Mouse (Mus musculus): Measurements from ENCODE around the gene 9030025P20Rik. TPM values are rescaled to one million over a fixed set of nuclear protein-coding genes. Genes with fewer than 3 reads are reported as not detected.

The 9030025P20Rik gene
- polyA plus RNA-seq, 1 experiment = 5.7 TPM

DNA sequence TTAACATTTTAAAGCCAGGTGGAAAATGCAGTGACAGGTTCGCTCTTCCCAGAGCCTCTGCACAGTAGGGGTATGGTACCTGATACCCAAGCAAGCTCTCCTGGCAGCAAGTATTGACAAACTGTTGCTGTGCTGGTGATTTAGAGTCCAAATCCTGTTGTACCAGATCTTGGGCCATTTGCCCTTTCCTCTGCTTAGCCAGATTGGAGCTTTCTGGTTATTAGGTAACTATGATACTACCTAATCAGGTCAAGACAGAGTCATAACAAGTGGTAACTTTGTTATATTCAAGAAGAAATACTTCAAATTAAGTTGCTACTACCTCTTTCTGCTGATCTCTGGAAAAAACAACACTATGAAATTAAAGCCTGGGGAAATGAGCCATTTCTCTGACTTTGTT, 33.7 kb upstream of the 9030025P20Rik start:
- H3K27me3 ChIP-seq (ENCODE audit: control insufficient read depth, insufficient read depth, insufficient read length) = no peaks in the 10 kb centered on the region
- H3ac ChIP-seq (ENCODE audit: control insufficient read depth, insufficient read length) = no peak overlapping the region
- H3K79me2 ChIP-seq (ENCODE audit: control insufficient read depth, insufficient read depth) = peaks cover 39% of the 10 kb centered on the region
- no peak overlapping the region for H3K4me3 ChIP-seq
- peak overlapping the region; percentile 74 for H3K4me2 ChIP-seq (ENCODE audit: low read depth)
- TF ChIP-seq TCF12 (IDR thresholded peaks at IDR 0.05; ENCODE audit: insufficient read depth, poor library complexity, severe bottlenecking) = no peak
- no peak for TF ChIP-seq TCF3 (IDR thresholded peaks at IDR 0.05; ENCODE audit: insufficient read length, low read depth)
- TF ChIP-seq MYOG (IDR thresholded peaks at IDR 0.05; ENCODE audit: control insufficient read depth in 1 of 3, insufficient read depth in 1 of 3, insufficient read length in 2 of 3, low read depth in 2 of 3) = no peak
- peak; percentile 40 for TF ChIP-seq POLR2AphosphoS2 (IDR thresholded peaks at IDR 0.05; ENCODE audit: insufficient read length, low read depth)
- no peak for TF ChIP-seq USF1 (IDR thresholded peaks at IDR 0.05; ENCODE audit: low read depth)
- peaks cover 48% of the 10 kb centered on the region for H3K36me3 ChIP-seq (ENCODE audit: control insufficient read depth, insufficient read depth)

DNA sequence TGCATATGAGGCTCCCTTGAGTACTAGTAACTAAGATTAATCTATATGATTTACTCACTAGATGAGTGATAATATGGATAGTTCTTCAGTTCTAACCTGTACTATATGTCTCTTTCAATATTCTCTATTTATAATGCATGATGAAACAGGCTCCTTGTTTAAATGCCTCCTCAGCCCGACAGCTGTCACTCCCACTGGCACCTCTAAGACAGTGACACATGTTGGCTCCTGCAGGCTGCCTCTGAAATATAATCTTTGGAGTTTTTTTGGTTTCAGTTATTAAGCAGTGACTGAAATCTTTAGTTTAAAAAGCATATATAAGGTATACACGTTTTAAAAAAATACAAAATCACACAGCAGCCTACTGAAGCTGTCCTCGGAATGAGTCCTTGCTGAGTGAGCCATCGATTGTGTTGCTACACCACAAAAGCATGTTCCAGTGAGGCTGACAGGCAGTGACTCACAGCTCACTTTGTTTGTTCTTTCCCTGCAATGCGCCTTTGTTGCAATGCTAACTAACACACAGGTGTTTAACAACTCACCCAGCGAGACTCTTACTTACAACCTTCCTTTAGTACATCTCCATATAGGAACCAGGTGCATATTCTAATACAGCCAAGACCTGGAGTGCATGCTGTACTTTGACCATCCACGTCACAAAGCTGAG, 29.0 kb upstream of the 9030025P20Rik start:
- peaks cover 44% of the 10 kb centered on the region for H3K79me2 ChIP-seq (ENCODE audit: control insufficient read depth, insufficient read depth)
- no peak overlapping the region for H3ac ChIP-seq (ENCODE audit: control insufficient read depth, insufficient read length)
- no peaks in the 10 kb centered on the region for H3K27me3 ChIP-seq (ENCODE audit: control insufficient read depth, insufficient read depth, insufficient read length)
- H3K4me2 ChIP-seq (ENCODE audit: low read depth) = peak overlapping the region; percentile 7
- peaks cover 94% of the 10 kb centered on the region for H3K36me3 ChIP-seq (ENCODE audit: control insufficient read depth, insufficient read depth)
- no peak overlapping the region for H3K4me3 ChIP-seq
- TF ChIP-seq SRF (IDR thresholded peaks at IDR 0.05; ENCODE audit: control insufficient read depth, insufficient read length, low read depth) (no peak), USF1 (IDR thresholded peaks at IDR 0.05; ENCODE audit: low read depth) (no peak), POLR2AphosphoS2 (IDR thresholded peaks at IDR 0.05; ENCODE audit: insufficient read length, low read depth) (no peak), POLR2A (IDR thresholded peaks at IDR 0.05; ENCODE audit: insufficient read length, low read depth) (no peak), MAX (IDR thresholded peaks at IDR 0.05; ENCODE audit: low read depth) (no peak), TCF12 (IDR thresholded peaks at IDR 0.05; ENCODE audit: insufficient read depth, poor library complexity, severe bottlenecking) (peak; percentile 54), CEBPB (IDR thresholded peaks at IDR 0.05; ENCODE audit: insufficient read depth, poor library complexity, severe bottlenecking) (no peak), E2F4 (IDR thresholded peaks at IDR 0.05; ENCODE audit: insufficient read depth) (no peak), MYOG (IDR thresholded peaks at IDR 0.05; ENCODE audit: control insufficient read depth in 1 of 3, insufficient read depth in 1 of 3, insufficient read length in 2 of 3, low read depth in 2 of 3) (peak in 2 of 3 experiments; percentile 57 to 59), REST (IDR thresholded peaks at IDR 0.05; ENCODE audit: insufficient read depth, insufficient read length) (no peak), TCF3 (IDR thresholded peaks at IDR 0.05; ENCODE audit: insufficient read length, low read depth) (no peak), MYOD1 (IDR thresholded peaks at IDR 0.05; ENCODE audit: control insufficient read depth in 1 of 3, insufficient read length in 2 of 3, low read depth in 2 of 3) (peak; percentile 29 to 72 (median 38))

DNA sequence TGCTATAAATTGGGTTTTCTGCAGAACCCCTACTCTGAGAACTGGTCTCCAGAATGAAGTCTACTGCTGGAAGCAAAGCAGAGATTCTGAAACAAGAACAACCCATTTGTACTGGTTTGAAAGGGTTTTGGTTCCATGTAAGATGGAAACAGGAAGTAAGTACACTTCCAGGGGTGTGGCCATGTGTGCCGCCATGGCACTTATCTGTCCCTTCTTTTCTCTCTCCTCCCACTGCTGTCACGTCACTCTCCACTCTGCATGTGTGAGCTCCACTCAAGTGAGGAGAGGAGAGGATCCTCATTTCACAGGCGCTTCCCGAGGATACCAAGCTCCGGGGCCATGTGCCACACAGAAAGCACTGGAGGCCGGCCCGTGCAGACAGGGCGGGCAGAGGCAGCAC, 24.8 kb upstream of the 9030025P20Rik start:
- peaks cover 51% of the 10 kb centered on the region for H3K79me2 ChIP-seq (ENCODE audit: control insufficient read depth, insufficient read depth)
- no peak overlapping the region for H3ac ChIP-seq (ENCODE audit: control insufficient read depth, insufficient read length)
- H3K4me2 ChIP-seq (ENCODE audit: low read depth) = no peak overlapping the region
- no peaks in the 10 kb centered on the region for H3K27me3 ChIP-seq (ENCODE audit: control insufficient read depth, insufficient read depth, insufficient read length)
- H3K36me3 ChIP-seq (ENCODE audit: control insufficient read depth, insufficient read depth) = peaks cover 91% of the 10 kb centered on the region
- no peak for TF ChIP-seq USF1 (IDR thresholded peaks at IDR 0.05; ENCODE audit: low read depth)
- TF ChIP-seq MYOD1 (IDR thresholded peaks at IDR 0.05; ENCODE audit: control insufficient read depth in 1 of 3, insufficient read length in 2 of 3, low read depth in 2 of 3) = no peak
- TF ChIP-seq TCF12 (IDR thresholded peaks at IDR 0.05; ENCODE audit: insufficient read depth, poor library complexity, severe bottlenecking) = no peak
- TF ChIP-seq POLR2A (IDR thresholded peaks at IDR 0.05; ENCODE audit: insufficient read length, low read depth) = no peak
- TF ChIP-seq REST (IDR thresholded peaks at IDR 0.05; ENCODE audit: insufficient read depth, insufficient read length) = no peak
- TF ChIP-seq MYOG (IDR thresholded peaks at IDR 0.05; ENCODE audit: control insufficient read depth in 1 of 3, insufficient read depth in 1 of 3, insufficient read length in 2 of 3, low read depth in 2 of 3) = no peak
- TF ChIP-seq E2F4 (IDR thresholded peaks at IDR 0.05; ENCODE audit: insufficient read depth) = no peak
- TF ChIP-seq SRF (IDR thresholded peaks at IDR 0.05; ENCODE audit: control insufficient read depth, insufficient read length, low read depth) = no peak
- no peak for TF ChIP-seq TCF3 (IDR thresholded peaks at IDR 0.05; ENCODE audit: insufficient read length, low read depth)
- no peak overlapping the region for H3K4me3 ChIP-seq

DNA sequence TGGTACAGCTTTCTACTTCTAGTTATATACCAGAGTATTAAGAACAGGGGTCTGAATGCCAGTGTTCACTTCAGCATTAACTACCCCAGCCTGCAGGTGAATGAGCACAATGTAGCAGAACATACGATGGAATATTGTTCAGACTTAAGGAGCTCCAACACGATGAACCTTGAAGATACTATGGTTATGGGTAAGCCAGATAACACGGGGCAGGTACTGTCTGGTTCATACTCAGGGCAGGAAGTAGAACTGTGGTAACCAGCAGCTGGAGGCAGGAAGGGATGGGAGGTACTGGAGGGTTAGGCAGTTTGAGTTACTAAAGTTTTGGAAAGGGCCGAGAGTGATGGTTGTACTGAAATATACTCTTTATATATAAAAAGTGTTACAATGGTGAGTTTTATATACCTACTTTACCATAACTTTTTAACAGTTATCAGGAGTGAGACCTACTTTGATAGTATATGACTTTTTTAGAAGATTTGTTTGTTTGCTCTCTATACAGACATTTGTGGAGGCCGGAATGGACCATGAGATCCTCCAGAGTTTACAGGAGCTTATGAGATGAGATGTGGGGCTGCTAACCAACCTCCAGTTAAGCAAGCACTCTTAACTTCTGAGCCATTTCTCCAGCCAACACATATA, 19.5 kb upstream of the 9030025P20Rik start:
- peak overlapping the region; percentile 80 for H3K4me2 ChIP-seq (ENCODE audit: low read depth)
- H3K27me3 ChIP-seq (ENCODE audit: control insufficient read depth, insufficient read depth, insufficient read length) = no peaks in the 10 kb centered on the region
- H3K36me3 ChIP-seq (ENCODE audit: control insufficient read depth, insufficient read depth) = peaks cover 49% of the 10 kb centered on the region
- TF ChIP-seq MYOD1 (IDR thresholded peaks at IDR 0.05; ENCODE audit: control insufficient read depth in 1 of 3, insufficient read length in 2 of 3, low read depth in 2 of 3) (no peak), POLR2A (IDR thresholded peaks at IDR 0.05; ENCODE audit: insufficient read length, low read depth) (no peak), E2F4 (IDR thresholded peaks at IDR 0.05; ENCODE audit: insufficient read depth) (no peak), MAX (IDR thresholded peaks at IDR 0.05; ENCODE audit: low read depth) (no peak), CEBPB (IDR thresholded peaks at IDR 0.05; ENCODE audit: insufficient read depth, poor library complexity, severe bottlenecking) (no peak), REST (IDR thresholded peaks at IDR 0.05; ENCODE audit: insufficient read depth, insufficient read length) (no peak), USF1 (IDR thresholded peaks at IDR 0.05; ENCODE audit: low read depth) (no peak), SRF (IDR thresholded peaks at IDR 0.05; ENCODE audit: control insufficient read depth, insufficient read length, low read depth) (no peak), TCF3 (IDR thresholded peaks at IDR 0.05; ENCODE audit: insufficient read length, low read depth) (no peak), POLR2AphosphoS2 (IDR thresholded peaks at IDR 0.05; ENCODE audit: insufficient read length, low read depth) (no peak), TCF12 (IDR thresholded peaks at IDR 0.05; ENCODE audit: insufficient read depth, poor library complexity, severe bottlenecking) (no peak), MYOG (IDR thresholded peaks at IDR 0.05; ENCODE audit: control insufficient read depth in 1 of 3, insufficient read depth in 1 of 3, insufficient read length in 2 of 3, low read depth in 2 of 3) (no peak)
- no peak overlapping the region for H3ac ChIP-seq (ENCODE audit: control insufficient read depth, insufficient read length)
- peak overlapping the region; percentile 61 for H3K4me3 ChIP-seq
- H3K79me2 ChIP-seq (ENCODE audit: control insufficient read depth, insufficient read depth) = peaks cover 64% of the 10 kb centered on the region

Data from myocyte (in vitro differentiated cells).